Mouse (Mus musculus): ENCODE measurements around the gene Alg9.

DNA sequence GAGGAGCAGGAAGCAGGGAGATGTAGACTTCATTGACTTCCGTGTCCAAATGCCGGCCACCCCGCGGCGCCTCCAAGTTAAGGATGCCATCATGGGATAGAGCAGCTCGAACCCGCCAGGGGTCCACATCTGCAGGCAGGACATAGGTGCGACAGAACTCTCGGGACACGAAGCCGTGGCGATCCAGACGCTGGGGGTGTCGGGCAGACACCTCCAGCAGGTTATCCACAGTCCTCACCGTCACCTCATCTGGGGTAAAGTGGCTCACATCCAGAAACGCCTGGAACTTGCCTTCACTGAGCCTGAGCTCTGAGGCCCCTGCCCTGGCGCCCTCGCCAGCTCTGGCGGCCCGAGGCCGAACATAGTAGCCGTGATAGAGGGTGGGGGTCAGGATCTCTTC lies 23.5 kb upstream of the Alg9 start, which contains the start of gene Cryab:
- TF ChIP-seq CTCF (IDR thresholded peaks at IDR 0.05; ENCODE audit: borderline replicate concordance, control insufficient read depth, extremely low read depth, insufficient read depth, low read length, poor library complexity) (no peak), POLR2A (IDR thresholded peaks at IDR 0.05; ENCODE audit: control insufficient read depth, extremely low read depth, insufficient read depth, low read length, poor library complexity) (no peak)

Data from thymus, adult 2 months (tissue).